8 mouse cellular contexts compared by ENCODE assay signal in genomic region chr1:39906921-39907320, GRCm38 (mm10). TPM values are rescaled to one million over a fixed set of nuclear protein-coding genes. Genes with fewer than 3 reads are reported as not detected.
A peak's percentile ranks its signal among the peaks of the same experiment; 100 is the strongest.
DNase-seq lines count a peak whose midpoint lies in the region; ATAC-seq and TF ChIP-seq lines count a peak whose summit lies in the region.
"Had no signal": no experiment of that assay in that cellular context is flagged by ENCODE, and none has a peak within 500 bp of the region (broad histone marks: within the 10 kb centered on the region; RNA-seq: fewer than 3 reads in every experiment).

No protein-coding gene starts in this region.

- WGBS in embryonic facial prominence, embryonic 14.5 days = 48% methylated on average over 11 of the region's 11 CpGs
- 52% methylated on average over 11 of the region's 11 CpGs for WGBS in midbrain, embryonic 15.5 days

- no peak for ATAC-seq in embryonic facial prominence, embryonic 14.5 days (ENCODE audit: low read depth)
- no peak for ATAC-seq in midbrain, embryonic 15.5 days (replicated peaks)
- ATAC-seq: inflammation-experienced regulatory T-cells, adult 6 months had no signal

- peak overlapping the region; percentile 15; the same call in 1 of the 2 replicates for H3K4me3 ChIP-seq in layer of hippocampus, adult 2 months
- no peak overlapping the region for H3K4me3 ChIP-seq in embryonic facial prominence, embryonic 14.5 days (ENCODE audit: low read depth, low read length)
- no peak overlapping the region for H3K4me3 ChIP-seq in midbrain, embryonic 15.5 days

- peaks cover 47% of the 10 kb centered on the region for H3K4me1 ChIP-seq in embryonic facial prominence, embryonic 14.5 days (ENCODE audit: control insufficient read depth, insufficient read depth, low read length)
- peaks cover 86% of the 10 kb centered on the region for H3K4me1 ChIP-seq in midbrain, embryonic 15.5 days

- no peaks in the 10 kb centered on the region for H3K9me3 ChIP-seq in embryonic facial prominence, embryonic 14.5 days (ENCODE audit: control insufficient read depth, low read length)
- no peaks in the 10 kb centered on the region for H3K9me3 ChIP-seq in midbrain, embryonic 15.5 days

- H3K36me3 ChIP-seq in embryonic facial prominence, embryonic 14.5 days (ENCODE audit: control insufficient read depth, insufficient read depth, low read length) = peaks cover 38% of the 10 kb centered on the region
- H3K36me3 ChIP-seq in midbrain, embryonic 15.5 days (replicated peaks) = no peaks in the 10 kb centered on the region

- no peaks in the 10 kb centered on the region for H3K27me3 ChIP-seq in embryonic facial prominence, embryonic 14.5 days (replicated peaks; ENCODE audit: control insufficient read depth, insufficient read depth, low read length)
- no peaks in the 10 kb centered on the region for H3K27me3 ChIP-seq in midbrain, embryonic 15.5 days (replicated peaks)

- H3K27ac ChIP-seq in layer of hippocampus, adult 2 months = peak overlapping the region; percentile 58
- H3K27ac ChIP-seq in embryonic facial prominence, embryonic 14.5 days (replicated peaks; ENCODE audit: low read depth, low read length) = no peak overlapping the region; the same call in 1 of the 2 replicates
- no peak overlapping the region for H3K27ac ChIP-seq in midbrain, embryonic 15.5 days

- DNase-seq in layer of hippocampus, adult 2 months (ENCODE audit: low spot score in 2 of 2) = no peak
- no peak for DNase-seq in layer of hippocampus, postnatal 10 days (ENCODE audit: low spot score in 2 of 2)
- DNase-seq in Muller cell, postnatal 12 days (ENCODE audit: inconsistent ontology term) = peak; percentile 50
- DNase-seq in embryonic facial prominence, embryonic 14.5 days (ENCODE audit: low spot score) = no peak
- DNase-seq in cerebellum, adult 9-11 months = no peak
- DNase-seq in layer of hippocampus, adult 18-20 months (ENCODE audit: low spot score in 2 of 2) = no peak

- H3K9ac ChIP-seq in embryonic facial prominence, embryonic 14.5 days (ENCODE audit: low read depth, low read length) = no peak overlapping the region
- H3K9ac ChIP-seq in midbrain, embryonic 15.5 days = no peak overlapping the region

- peak overlapping the region; percentile 4; the same call in 1 of the 2 replicates for H3K4me2 ChIP-seq in embryonic facial prominence, embryonic 14.5 days (ENCODE audit: low read depth, low read length)
- peak overlapping the region; percentile 6 for H3K4me2 ChIP-seq in midbrain, embryonic 15.5 days

- TF ChIP-seq CTCF in layer of hippocampus, adult 2 months (conservative IDR thresholded peaks at IDR 0.05) = no peak

RNA-seq across cellular contexts. Expression of gene Map4k4, which starts 6.2 kb away (rescaled TPM):
- 100 to 1,000 TPM; 134 to 145 TPM for total RNA-seq in layer of hippocampus, adult 2 months (2021)
- 100 to 1,000 TPM; 238 to 240 TPM for total RNA-seq in layer of hippocampus, postnatal 10 days (2021)
- polyA plus RNA-seq in embryonic facial prominence, embryonic 14.5 days (2014; fragmentation: Nextera tagmentation; extraction: Ambion mirVana) = 27.8 and 32.4 TPM in 2 replicates
- polyA plus RNA-seq in midbrain, embryonic 15.5 days (2015; fragmentation: Nextera tagmentation; extraction: Ambion mirVana) = 46.5 and 55.2 TPM in 2 replicates
- total RNA-seq in layer of hippocampus, adult 18-20 months (2021) = 100 to 1,000 TPM; 112 to 117 TPM
